In the genomic region with DNA sequence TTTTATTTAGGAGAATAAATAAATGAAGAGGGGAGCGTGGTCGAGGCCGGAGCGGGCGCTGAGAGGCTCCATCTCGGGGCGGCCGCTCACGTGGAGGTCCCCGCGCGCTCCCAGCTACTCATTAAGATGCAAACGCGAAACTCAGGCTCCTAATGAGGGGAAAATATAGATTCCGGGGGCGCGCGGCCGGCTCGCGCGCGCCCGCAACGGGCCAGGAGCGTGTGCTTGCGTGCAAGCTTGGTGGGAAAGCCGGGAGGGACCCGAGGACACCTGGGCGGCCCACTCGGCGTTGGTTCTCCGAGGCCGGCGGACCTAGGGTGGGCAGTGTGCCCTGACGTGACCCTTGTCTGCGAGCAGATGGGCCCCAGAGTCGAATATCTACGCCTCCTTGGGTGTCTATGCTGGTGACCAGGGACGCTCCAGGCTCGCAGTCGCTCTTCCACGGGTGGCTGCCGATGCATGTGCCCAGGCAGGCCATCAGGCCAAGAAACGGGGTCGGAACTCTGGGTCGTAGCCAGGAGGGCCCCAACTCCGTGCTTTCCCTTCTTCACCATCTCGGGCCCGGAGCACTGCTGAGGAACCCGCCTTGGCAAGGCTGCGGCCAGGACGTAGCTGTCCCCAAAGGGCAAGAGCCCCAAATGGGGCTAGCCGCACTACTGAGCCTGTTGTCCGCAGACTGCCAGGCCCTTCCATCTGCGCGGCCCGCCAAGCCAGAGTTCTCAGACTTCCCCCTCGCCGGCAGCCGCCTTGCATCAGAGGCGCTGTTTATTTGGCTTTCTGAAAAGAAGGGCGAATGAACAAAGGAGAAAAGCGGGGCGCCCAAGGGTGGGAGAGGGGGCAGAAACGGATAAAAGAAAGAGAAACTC, we compare ENCODE assay signal across 8 mouse cellular contexts. TPM values are rescaled to one million over a fixed set of nuclear protein-coding genes. Genes with fewer than 3 reads are reported as not detected.
DNase-seq lines count a peak whose midpoint lies in the region; ATAC-seq and TF ChIP-seq lines count a peak whose summit lies in the region.

No protein-coding gene starts in this region.

- TF ChIP-seq POLR2A in kidney, adult 2 months (IDR thresholded peaks at IDR 0.05; ENCODE audit: low read depth, low read length): no peak

- peak overlapping the region; percentile 50 for H3K4me3 ChIP-seq in embryonic facial prominence, embryonic 11.5 days (ENCODE audit: low read depth, low read length)
- peak overlapping the region; percentile 43 for H3K4me3 ChIP-seq in kidney, adult 2 months (ENCODE audit: insufficient read depth, low read depth, low read length)
- H3K4me3 ChIP-seq in limb, embryonic 15.5 days: peak overlapping the region; percentile 89
- H3K4me3 ChIP-seq in midbrain, embryonic 16.5 days (ENCODE audit: low read depth, low read length): peak overlapping the region; percentile 83

- H3K9ac ChIP-seq in embryonic facial prominence, embryonic 11.5 days (replicated peaks; ENCODE audit: low read length): peak overlapping the region; percentile 74
- peak overlapping the region; percentile 68 for H3K9ac ChIP-seq in limb, embryonic 15.5 days
- H3K9ac ChIP-seq in midbrain, embryonic 16.5 days (ENCODE audit: low read depth, low read length): peak overlapping the region; percentile 75

- no peaks in the 10 kb centered on the region for H3K36me3 ChIP-seq in embryonic facial prominence, embryonic 11.5 days (replicated peaks; ENCODE audit: control insufficient read depth, insufficient read depth, low read depth, low read length)
- no peaks in the 10 kb centered on the region for H3K36me3 ChIP-seq in kidney, adult 2 months (ENCODE audit: control insufficient read depth, insufficient read depth, low read length)
- H3K36me3 ChIP-seq in limb, embryonic 15.5 days: no peaks in the 10 kb centered on the region
- H3K36me3 ChIP-seq in midbrain, embryonic 16.5 days (ENCODE audit: control insufficient read depth, insufficient read depth, low read length): no peaks in the 10 kb centered on the region

- DNase-seq in layer of hippocampus, adult 11-12 months (ENCODE audit: low spot score): peak; percentile 69
- DNase-seq in layer of hippocampus, adult 9-10 months (ENCODE audit: low spot score): no peak
- peak; percentile 65 for DNase-seq in embryonic facial prominence, embryonic 11.5 days (ENCODE audit: low spot score)
- peak; percentile 82 to 83 for DNase-seq in heart, adult 18-20 months
- DNase-seq in kidney, adult 2 months: peak; percentile 81
- DNase-seq in spleen, postnatal 14 days (ENCODE audit: low spot score in 2 of 2): peak; percentile 40 to 48

- no peak for ATAC-seq in embryonic facial prominence, embryonic 11.5 days (replicated peaks; ENCODE audit: insufficient number of reproducible peaks, low FRiP score, low TSS enrichment, low read depth)
- no peak; the same call in 1 of the 2 replicates for ATAC-seq in limb, embryonic 15.5 days (ENCODE audit: insufficient number of reproducible peaks, low FRiP score, low TSS enrichment, low read depth)
- peak; percentile 4 for ATAC-seq in midbrain, embryonic 16.5 days

- under 1% methylated on average over 66 of the region's 66 CpGs for WGBS in embryonic facial prominence, embryonic 11.5 days
- 1% methylated on average over 66 of the region's 66 CpGs for WGBS in kidney, adult 2 months
- WGBS in limb, embryonic 15.5 days: under 1% methylated on average over 66 of the region's 66 CpGs
- WGBS in midbrain, embryonic 16.5 days: 0% methylated on average over 66 of the region's 66 CpGs

- no peak for TF ChIP-seq CTCF in kidney, adult 2 months (conservative IDR thresholded peaks at IDR 0.05; ENCODE audit: insufficient read depth, insufficient read length, low read depth, low read length)

- H3K4me2 ChIP-seq in embryonic facial prominence, embryonic 11.5 days (ENCODE audit: low read depth, low read length): peak overlapping the region; percentile 87
- peak overlapping the region; percentile 92 for H3K4me2 ChIP-seq in limb, embryonic 15.5 days
- H3K4me2 ChIP-seq in midbrain, embryonic 16.5 days (ENCODE audit: low read length): peak overlapping the region; percentile 94

- no peaks in the 10 kb centered on the region for H3K9me3 ChIP-seq in embryonic facial prominence, embryonic 11.5 days (replicated peaks; ENCODE audit: control insufficient read depth, low read length)
- H3K9me3 ChIP-seq in limb, embryonic 15.5 days: no peaks in the 10 kb centered on the region
- H3K9me3 ChIP-seq in midbrain, embryonic 16.5 days (replicated peaks; ENCODE audit: control insufficient read depth, low read length, poor library complexity, severe bottlenecking): no peaks in the 10 kb centered on the region

- H3K4me1 ChIP-seq in embryonic facial prominence, embryonic 11.5 days (ENCODE audit: control insufficient read depth, insufficient read depth, low read length): peaks cover 3% of the 10 kb centered on the region; the same call in 1 of the 2 replicates
- H3K4me1 ChIP-seq in kidney, adult 2 months (ENCODE audit: control insufficient read depth, insufficient read depth, low read length): peaks cover 7% of the 10 kb centered on the region; the same call in 1 of the 2 replicates
- H3K4me1 ChIP-seq in limb, embryonic 15.5 days: peaks cover 52% of the 10 kb centered on the region
- peaks cover 37% of the 10 kb centered on the region for H3K4me1 ChIP-seq in midbrain, embryonic 16.5 days (ENCODE audit: control insufficient read depth, insufficient read depth, low read length)

- H3K27me3 ChIP-seq in embryonic facial prominence, embryonic 11.5 days (ENCODE audit: control insufficient read depth, insufficient read depth, low read length): no peaks in the 10 kb centered on the region
- no peaks in the 10 kb centered on the region for H3K27me3 ChIP-seq in kidney, adult 2 months (replicated peaks; ENCODE audit: control insufficient read depth, insufficient read depth, low read length)
- H3K27me3 ChIP-seq in limb, embryonic 15.5 days: no peaks in the 10 kb centered on the region; the same call in 1 of the 2 replicates
- H3K27me3 ChIP-seq in midbrain, embryonic 16.5 days (ENCODE audit: control insufficient read depth, insufficient read depth, low read depth, low read length): no peaks in the 10 kb centered on the region

- H3K27ac ChIP-seq in embryonic facial prominence, embryonic 11.5 days (replicated peaks; ENCODE audit: low read depth, low read length): peak overlapping the region; percentile 74
- peak overlapping the region; percentile 86 for H3K27ac ChIP-seq in kidney, adult 2 months (ENCODE audit: insufficient read depth, low read depth, low read length)
- peak overlapping the region; percentile 94 for H3K27ac ChIP-seq in limb, embryonic 15.5 days
- H3K27ac ChIP-seq in midbrain, embryonic 16.5 days (ENCODE audit: low read length): peak overlapping the region; percentile 90

RNA-seq across cellular contexts. Expression of a gene that starts 1.0 kb away (rescaled TPM):
- 31.4 and 37.7 TPM in 2 replicates for polyA plus RNA-seq in embryonic facial prominence, embryonic 11.5 days (2014; fragmentation: Nextera tagmentation; extraction: Ambion mirVana)
- total RNA-seq in heart, adult 18-20 months (2021): 10 to 100 TPM; 15.2 to 21.9 TPM
- 47.2 and 50.9 TPM in 2 replicates for polyA plus RNA-seq in kidney, adult 2 months (2012; rRNA removed)
- 38.0 and 42.9 TPM in 2 replicates for polyA plus RNA-seq in limb, embryonic 15.5 days (2015; fragmentation: Nextera tagmentation; extraction: Ambion mirVana)
- polyA plus RNA-seq in midbrain, embryonic 16.5 days (2015; fragmentation: Nextera tagmentation; extraction: Ambion mirVana): 27.4 and 29.7 TPM in 2 replicates
